Mouse (Mus musculus) natural killer cell, adult 2 months (primary cell): ENCODE data around the gene Usp49.

Experiments
- DNase-seq, 2 experiments: peaks; one replicate each; pipeline ENCODE4 v3.0.0; 2022; ENCODE audit warnings: low spot score in 2 of 2

The Usp49 gene

DNA sequence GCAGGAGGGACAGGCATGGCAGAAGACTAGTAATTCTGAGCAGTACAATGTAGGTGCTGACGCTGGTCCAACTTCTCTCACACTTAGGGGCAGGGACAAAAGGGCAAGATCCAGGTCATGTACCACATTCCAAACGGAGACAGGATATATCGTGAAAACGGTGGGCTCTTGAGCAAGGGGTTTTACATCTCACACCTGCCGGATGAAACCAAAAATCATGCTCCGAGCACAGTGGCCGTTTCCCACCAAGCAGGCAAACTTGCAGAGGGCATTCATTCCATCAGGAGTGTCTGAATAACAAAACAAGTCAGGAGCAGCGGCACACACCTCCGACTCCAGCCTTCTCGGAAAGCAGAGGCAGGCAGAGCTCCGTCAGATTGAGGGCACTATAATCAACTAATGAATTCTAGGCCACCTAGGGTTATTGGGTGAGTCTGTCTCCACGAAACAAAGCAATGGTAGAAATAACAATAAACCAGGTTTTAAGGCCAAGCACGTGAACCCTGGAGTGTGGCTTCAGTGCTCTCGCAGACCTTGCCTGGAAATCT, 105.1 kb downstream of the Usp49 start:
- DNase-seq: no peak
